Mouse (Mus musculus): ENCODE results near the gene B3galnt2.

DNA sequence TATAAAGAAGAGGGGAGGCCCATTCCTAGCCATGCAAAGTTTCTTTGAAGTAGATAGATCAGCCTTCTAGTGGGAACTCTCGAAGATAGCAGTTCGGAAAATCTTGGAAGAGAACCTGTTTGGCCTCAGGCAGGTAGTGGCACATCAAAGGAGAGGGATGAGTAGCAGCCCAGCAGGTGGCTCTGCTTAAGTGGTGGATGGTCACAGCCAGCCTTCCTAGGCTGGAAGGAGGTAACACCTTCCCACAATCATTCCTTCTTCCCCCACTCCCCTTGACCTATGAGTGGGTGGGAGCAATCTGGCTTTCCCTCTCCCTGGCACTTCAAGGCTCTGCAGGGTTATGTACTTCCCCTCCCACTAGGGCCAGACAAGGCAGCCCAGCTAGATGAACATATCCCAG, 42.9 kb upstream of the B3galnt2 start:
- TF ChIP-seq POLR2A (IDR thresholded peaks at IDR 0.05; ENCODE audit: extremely low read depth, insufficient read depth, low read length) (no peak), CTCF (IDR thresholded peaks at IDR 0.05; ENCODE audit: low read depth, low read length) (no peak)
